Mouse (Mus musculus): ENCODE data around the gene Exoc3l2.

Exoc3l2 gene

DNA sequence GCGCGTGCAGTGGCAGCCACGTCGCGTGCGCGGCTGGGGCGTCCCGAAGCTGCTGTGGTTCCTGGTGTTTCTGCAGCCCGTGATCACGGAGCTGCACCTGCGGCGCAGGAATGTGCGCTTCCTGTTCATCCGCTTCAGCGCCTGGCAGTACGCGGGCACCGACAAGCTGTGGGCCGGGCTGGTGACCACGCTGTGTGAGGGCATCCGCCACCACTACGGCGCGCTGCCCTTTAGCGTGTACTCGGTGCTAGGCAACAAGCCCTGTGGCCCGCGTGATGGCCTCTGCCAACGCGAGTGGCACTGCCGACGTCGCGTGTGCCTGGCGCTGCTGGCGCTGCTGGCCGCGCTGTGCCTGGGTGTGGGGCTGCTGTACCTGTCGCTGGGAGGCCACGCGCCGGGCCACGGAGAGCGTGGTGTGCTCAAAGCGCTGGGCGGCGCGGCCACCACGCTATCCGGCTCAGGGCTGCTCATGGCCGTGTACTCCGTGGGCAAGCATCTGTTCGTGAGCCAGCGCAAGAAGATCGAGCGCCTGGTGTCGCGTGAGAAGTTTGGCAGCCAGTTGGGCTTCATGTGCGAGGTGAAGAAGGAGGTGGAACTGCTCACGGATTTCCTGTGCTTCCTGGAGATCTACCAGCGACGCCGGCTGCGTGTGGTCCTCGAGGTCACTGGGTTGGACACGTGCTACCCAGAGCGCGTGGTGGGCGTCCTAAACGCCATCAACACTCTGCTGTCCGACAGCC lies 60.1 kb downstream of the Exoc3l2 start:
- DNase-seq (ENCODE audit: low spot score) = peak; percentile 31

DNA sequence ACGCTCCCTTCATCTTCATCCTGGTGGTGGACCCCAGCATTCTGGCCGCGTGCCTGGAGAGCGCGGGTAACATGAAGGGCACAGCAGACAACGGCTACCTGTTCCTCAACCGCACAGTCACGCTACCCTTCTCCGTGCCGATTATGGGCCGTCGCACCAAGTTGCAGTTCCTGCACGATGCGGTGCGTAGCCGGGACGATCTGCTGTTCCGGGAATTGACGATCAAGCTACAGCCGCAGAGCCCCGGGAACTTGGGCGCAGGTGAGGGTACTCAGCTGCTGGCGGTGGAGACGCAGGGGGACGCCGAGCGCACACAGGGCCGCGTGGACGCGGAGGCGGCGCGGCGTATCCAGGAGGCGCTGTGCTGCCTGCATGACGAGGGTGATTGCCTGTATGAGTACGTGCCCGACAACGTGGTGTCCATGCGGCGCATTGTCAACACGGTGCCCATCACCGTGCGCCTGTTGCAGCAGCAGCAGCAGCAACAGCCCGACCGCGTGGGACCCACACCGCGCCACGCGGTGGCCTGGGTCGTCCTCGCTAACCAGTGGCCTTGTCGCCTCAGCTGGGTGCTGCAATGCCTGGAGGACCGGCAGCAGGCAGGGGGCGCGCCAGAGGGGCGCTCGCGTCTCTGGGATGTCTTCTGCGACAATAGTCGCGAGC lies 60.8 kb downstream of the Exoc3l2 start:
- peak; percentile 72 for DNase-seq (ENCODE audit: low spot score)

DNA sequence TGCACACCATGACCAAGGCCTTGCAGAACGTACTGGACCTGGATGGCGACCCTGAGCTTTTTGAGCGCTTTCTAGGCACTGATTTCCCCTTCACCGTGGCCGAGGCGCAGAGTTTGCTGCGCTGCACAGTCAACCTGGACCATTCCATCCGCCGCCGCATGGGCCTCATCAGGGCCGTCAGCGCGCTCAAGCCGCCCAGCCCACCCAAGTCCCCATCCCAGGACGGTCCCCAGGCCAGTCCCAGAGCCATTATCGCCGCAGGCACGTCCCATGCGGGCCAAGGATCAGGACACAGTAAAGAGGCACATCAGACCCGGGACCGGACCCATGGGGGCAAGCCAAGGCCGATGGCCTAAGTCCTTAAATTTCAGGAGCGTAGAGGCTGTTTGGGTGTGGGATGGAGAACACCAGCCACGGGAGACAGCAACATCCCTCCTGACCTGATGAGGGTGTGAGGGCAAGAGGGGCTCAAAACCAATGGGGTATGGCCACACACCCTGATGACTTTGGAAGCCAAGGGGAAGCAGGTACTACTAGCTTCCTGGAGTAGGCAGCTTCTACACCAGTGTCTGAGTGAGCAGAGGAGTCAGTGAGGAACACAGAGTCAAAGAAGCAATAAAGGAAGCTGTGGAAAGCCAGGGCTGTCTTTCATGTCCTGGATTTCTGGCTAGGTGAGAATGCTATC lies 61.4 kb downstream of the Exoc3l2 start:
- no peak for DNase-seq (ENCODE audit: low spot score)

DNA sequence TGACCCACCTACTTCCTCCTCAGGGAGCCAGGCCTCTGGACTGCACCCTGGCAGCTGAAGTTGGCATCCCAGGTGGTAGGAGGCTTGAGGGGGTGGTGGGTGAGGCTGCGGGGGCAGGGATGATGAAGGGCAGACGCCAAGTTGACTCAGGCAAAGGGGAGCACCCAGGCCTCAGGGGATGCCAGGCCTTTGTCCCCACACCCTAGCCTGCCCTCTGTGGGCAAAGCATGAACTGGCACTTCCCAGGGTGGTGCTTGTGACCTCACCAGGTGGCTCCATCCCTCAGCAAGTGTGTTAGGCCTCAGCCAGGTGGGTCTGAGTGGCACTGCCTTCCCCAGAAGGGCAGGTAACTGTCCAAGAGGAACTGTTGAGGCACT lies 62.0 kb downstream of the Exoc3l2 start:
- no peak for DNase-seq (ENCODE audit: low spot score)

DNA sequence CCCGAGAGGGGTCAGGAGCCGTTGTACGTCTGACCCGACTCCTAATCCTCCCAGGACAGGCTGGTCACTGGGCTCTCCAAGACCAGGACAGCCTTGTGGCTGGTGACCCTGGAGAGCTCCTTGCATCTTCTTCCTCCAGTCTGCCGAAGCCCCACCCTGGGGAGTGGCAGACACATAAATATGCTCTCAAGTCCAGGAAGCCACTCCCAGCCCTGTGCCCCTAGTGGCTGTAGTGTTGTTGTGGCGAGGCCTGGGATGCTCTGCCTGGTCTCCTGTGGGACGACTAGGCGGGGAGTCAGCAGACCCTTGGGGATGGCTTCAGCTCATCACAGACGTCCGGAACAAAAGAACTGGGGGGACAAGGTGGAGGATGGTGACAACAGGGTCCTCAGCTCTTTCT lies 67.9 kb downstream of the Exoc3l2 start:
- no peak for DNase-seq (ENCODE audit: low spot score)

DNA sequence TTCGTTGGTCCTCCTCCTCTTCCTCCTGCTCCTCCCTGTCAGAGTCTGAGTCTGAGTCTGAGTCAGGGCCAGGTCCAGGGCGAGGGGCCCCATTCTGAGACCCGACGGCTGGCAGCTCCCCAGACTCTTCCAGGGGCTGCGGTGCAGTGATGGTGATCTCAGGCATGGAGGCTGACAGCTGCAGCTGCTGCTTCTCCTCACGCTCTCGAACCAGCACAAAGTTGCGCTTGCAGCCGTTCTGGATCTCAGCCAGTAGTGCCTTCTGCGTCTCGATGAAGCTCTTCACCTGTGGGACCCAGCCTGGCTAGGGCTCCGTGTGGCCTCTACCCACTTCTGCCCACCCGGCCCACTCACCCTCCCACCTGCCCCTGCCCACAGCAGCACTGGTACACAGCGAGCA lies 69.1 kb downstream of the Exoc3l2 start:
- DNase-seq (ENCODE audit: low spot score) = no peak

DNA sequence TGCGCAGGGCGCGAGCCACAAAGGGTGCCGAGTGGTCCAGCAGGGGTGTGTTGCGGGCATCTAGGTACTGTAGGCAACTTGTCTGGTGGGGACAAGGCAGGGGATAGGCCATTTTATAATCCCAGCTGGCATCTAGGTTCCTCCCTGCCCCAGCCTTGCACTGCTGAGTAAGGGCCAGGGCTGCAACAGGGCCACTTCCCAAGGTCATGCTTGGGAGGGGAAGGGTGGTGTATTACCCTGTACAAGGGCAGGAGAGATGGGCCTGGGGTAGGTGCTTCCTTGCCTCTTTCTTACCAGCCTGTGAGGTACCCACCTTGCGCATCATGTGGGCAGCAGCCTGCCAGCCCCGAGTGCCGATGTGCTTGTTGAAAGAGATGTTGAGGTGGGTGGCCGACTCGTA lies 71.5 kb downstream of the Exoc3l2 start:
- DNase-seq (ENCODE audit: low spot score) = no peak

DNA sequence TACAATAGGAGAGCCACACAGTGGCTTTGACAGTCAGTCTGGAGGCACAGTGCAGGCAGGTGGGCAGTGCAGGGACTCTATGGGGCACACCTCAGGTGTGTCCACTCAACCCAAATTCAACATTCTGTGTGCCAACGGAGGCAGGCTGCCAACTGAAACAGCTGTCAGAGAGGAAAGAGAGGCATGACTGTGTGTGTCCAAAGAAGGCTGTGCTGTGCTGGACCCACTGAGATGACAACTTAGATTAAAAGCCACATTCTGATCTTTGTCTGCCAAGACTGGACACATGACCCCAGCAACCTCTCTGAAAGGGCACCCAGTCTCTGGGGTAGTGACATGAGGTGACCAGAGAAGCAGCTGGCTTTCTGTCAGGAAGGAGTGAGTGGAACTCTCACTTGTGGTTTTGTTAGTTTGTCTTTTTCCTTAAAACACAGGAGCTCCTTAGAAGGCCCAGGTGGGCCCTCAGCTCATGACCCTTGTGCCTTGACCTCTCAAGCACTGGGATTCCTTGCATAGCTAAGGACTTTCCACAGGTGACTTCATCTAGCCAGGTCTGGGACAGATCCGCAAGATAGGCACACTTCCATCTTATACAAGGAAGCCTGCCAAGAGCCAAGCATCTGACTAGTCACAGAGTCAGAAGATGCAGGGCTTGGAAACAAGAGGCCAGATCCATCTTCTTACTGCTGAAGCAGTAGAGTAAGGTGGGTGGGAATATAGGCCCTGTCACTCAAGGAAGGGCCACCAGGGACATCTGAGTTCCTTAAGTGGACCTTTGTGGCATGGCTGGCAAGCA lies 77.8 kb downstream of the Exoc3l2 start:
- DNase-seq (ENCODE audit: low spot score) = no peak

DNA sequence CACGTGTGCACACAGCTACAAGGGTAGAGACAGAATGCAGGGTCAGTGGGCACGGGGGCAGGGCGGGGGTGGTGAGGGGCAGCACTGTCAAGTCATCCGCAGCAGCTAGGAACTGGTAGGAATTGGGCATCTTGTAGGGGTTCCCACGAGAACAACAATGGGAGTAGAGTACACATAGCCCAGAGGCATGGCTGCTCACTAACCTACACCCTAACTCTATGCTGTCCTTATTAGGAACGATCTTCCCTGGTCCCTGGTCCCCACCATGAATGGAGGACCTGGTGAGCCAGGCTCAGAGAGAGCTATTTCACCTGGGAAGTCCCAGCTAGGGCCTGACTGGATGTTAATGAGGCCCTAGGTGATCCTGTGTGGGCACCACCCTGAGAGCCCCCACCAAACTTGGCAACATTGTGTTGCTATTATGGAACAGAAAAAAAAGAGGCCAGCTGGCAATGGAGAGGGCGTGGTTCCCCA lies 78.6 kb downstream of the Exoc3l2 start:
- DNase-seq (ENCODE audit: low spot score) = no peak

DNA sequence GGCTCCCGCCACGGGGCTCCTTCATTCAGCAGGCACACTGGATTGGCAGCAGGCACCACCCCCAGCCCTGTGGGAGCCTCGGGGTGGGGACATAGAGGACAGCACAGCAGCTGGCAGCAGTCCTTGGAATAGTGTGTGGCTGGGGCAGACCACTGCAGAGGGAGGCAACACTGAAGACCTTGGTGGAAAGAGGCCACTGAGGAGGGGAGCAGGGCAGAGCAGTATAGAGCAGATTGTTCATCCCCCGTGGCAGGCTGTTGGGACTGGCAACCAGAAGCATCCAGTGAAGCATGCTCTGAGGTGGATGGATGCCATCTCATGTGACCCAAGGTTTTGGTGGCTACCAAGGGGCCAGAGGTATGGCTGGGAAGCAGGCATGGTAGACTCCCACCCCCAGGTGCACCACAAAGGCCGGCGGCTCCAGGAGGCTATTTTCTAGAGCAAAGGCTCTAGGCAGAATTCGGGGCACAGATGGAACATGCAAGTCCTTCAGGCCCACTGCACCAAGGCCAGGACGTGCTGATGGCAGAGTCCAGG lies 79.1 kb downstream of the Exoc3l2 start:
- no peak for DNase-seq (ENCODE audit: low spot score)

DNA sequence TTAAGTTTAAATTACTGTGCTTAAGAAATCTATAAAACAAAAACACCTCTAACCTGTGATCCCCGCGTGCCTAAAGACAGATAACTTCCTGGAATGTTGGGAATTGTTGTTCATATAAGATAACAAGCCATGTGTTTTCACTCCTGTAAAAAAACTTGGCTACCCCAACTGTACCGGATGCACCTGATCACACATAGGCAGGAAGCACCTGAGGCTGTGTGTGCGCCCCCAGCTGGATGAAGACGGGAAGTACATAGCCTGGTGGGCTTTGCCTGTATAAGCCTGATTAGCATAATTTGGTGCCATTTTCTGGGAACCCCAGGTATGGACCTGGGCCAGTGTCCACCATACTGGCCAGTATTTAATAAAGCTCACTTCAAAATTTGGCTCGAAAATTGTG lies 80.5 kb downstream of the Exoc3l2 start:
- no peak for DNase-seq (ENCODE audit: low spot score)

DNA sequence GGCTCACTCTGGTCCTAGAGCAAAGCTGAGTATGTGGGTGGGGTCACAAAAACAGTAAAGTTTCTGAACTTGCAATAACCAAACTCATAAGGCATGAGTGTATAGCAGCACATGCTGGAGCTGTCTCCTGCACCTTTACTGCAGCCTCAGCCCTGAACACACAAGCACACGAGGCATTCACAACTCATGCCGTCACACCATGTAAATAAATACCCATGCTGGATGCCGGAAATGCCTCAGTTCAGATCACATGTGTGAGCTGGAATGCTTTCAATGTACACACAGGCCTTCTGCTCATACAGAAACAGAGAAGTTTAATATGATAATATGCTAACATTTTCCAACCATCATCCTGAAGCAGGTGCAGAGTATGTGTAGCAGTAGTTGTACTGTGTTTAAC lies 82.9 kb downstream of the Exoc3l2 start:
- DNase-seq (ENCODE audit: low spot score) = no peak
